Mouse (Mus musculus) heart, postnatal 4 days (tissue): ENCODE data around the gene AW551984. TPM values are rescaled to one million over a fixed set of nuclear protein-coding genes. Genes with fewer than 3 reads are reported as not detected.
A peak's percentile ranks its signal among the peaks of the same experiment; 100 is the strongest.

Experiments
- DNase-seq: peaks from one replicate; pipeline ENCODE4 v3.0.0; 2021
- total RNA-seq, 2 experiments: library from RNA; stranded (reverse); gene quantifications; 2 replicates each; pipeline ENCODE4 v1.2.3; 2021

AW551984 gene
- total RNA-seq = 1 to 10 TPM; 7.8 to 8.0 TPM

- DNase-seq = peak; percentile 9
These were observed at the start of gene AW551984 for GRCm38 (mm10) chr9:39603999-39604453. Gene AW551984, minus strand, starts transcription at chr9:39604403.

- DNase-seq = no peak
These were observed 43.2 kb upstream of the AW551984 start for GRCm38 (mm10) chr9:39647382-39647781.

GRCm38 (mm10) chr9:39644785-39645184 is 40.6 kb upstream of the AW551984 start, which contains the start of gene Olfr961:
Gene Olfr961, plus strand, starts transcription at chr9:39645085.
- no peak for DNase-seq

DNA sequence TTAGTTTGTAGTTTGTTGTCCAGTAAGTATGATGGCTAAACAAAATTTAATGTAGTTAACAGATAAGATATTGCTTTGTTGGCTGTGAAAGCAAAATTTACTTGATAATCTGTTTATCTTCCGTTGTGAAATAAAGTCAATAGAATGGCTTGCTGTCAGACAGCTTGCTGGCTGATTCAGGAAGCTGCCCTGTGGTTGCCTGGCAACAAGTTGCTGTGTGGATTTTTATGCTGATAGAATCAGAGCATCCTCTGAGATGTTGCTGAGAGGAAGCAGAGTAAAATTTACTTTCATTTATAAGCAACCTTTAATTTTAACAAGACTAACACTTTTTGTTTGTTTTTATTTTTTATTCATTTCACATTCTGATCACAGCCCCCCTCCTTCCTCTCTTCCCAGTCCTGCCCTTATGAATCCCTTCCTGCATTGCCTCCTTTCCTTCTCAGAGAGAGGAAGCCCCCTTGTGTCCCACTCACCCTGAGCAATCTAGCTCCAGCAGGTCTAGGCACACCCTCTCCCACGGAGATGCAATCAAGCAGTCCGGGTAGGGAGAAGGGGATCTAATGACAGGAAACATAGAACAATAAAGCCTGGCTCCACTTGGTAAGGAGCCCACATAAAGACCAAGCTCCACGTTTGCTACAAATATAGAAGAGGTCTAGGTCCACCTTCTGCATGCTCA is 29.9 kb upstream of the AW551984 start:
- no peak for DNase-seq

DNA sequence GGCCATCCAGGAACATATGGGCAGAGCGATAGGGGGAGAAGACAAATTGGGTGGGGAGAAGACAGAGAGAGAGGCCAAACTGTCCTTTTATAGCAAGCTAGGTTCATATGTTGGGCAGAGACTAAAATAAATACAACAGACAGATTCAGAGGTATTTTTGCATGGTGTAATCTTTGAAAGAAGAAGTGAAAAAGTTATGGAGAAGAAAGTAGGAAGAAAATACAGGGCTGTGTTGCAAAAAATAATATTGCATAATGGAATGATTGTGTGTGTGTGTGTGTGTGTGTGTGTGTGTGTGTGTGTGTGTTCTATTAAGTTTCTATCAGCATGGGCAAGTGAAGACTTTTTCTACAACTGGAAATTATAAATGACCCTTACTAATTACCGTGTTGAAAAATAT is 24.9 kb upstream of the AW551984 start:
- DNase-seq = no peak

DNA sequence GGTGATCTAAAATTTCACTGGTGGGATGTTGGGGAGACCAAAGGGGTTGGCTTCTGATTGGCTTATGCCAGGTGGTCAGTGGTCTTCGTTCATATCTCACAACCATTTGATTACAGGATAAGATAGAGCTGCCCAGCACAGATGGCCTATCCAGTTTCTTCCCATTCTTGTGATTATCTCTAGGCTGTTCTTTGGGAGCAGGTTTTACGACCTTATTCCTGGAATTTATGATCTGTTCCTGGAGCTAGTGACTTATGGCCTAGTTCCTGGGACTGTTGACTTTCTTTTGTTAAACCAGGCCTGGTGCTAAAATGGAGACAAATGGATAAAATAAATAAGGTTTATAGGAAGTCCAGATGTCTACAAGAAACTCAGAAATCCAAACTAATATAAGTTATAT is 20.5 kb upstream of the AW551984 start:
- no peak for DNase-seq

GRCm38 (mm10) chr9:39623783-39624182 is 19.6 kb upstream of the AW551984 start:
- DNase-seq = no peak

DNA sequence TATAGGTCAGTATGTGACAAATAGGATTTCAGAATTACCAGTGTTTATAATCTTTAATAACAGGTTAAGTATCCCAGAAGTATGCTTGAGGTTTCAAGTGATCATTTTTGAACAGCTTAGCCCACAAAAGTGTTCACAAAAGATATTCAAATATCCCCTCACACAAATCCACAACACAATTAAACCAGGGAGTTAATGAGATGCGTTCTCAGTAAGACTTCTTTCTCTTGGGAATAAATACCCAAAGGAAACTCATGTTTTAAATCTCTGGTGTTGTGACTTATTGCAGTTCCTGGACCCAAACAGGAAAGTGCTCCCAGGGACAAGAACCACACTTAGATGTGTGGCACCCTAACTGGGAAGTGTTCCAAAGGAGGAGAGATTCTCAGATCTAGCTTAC is 16.9 kb upstream of the AW551984 start, which contains the start of gene Olfr960:
Gene Olfr960, plus strand, starts transcription at position 301 of the 400 bp plus-strand sequence.
- DNase-seq = no peak

- peak; percentile 22 for DNase-seq
These were observed 7.8 kb upstream of the AW551984 start for GRCm38 (mm10) chr9:39611953-39612352.

DNA sequence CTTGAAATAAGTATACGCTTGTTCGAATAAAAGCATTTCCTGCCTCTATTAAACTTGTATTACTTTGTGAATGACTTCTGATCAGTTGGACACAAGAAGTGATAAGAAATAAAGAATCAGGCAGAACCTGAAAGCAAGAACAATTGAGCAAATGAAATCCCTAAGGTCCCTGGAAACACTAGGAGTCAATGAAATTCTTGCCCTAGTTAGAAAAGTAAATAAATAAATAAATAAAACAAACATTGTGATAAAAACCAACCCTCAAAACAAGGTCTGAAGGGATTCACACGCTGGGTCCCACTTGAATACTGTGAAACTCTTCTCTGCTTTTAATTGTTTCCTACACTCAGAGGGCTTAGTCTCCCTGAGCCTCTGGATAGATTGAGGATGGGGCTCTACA is 6.2 kb upstream of the AW551984 start, which contains the start of gene Olfr148:
Gene Olfr148, plus strand, starts transcription at position 301 of the 400 bp plus-strand sequence.
- no peak for DNase-seq

DNA sequence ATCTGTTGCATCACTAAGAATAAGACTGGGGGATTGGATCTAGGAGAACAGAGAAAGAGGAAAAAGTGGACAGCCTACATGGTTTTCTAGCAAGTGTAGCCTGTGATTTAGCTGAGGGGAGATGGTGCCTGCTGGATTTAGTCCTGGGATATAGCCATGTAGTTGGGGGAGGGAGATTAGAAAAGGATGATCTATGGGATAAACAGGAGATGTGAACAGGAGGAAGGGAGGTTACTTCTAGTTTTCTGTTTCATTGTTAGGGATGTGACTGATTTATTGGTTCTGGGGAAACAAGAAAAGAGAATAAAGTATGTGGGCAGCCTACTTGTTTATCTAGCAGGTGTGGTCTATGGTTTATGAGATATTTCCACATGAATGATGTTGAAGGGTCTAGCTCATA is 4.3 kb upstream of the AW551984 start:
- DNase-seq = no peak

GRCm38 (mm10) chr9:39603333-39603845 is 814 bp downstream of the AW551984 start:
- peak; percentile 29 for DNase-seq

- DNase-seq = no peak
These were observed 1.5 kb downstream of the AW551984 start for GRCm38 (mm10) chr9:39602536-39603332.

DNA sequence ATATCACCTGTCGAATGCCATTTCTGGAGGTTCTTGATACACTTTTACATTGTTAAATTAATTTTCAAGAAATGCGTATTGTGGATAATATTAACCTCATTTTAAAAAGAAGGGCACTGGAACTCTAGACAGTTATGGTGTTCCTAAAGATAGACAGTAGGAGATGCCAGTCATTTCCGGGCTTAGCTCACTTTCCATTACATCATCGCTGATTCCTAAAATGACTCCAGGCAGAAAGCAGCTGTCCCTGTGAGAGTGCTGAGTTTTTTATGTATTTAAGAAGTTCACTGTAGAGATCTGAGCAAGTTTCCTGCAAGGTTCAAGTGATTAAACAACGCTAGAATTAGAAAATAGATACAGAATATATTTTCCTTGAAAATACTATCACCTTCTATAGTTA is 27.2 kb downstream of the AW551984 start:
- DNase-seq = peak; percentile 16

DNA sequence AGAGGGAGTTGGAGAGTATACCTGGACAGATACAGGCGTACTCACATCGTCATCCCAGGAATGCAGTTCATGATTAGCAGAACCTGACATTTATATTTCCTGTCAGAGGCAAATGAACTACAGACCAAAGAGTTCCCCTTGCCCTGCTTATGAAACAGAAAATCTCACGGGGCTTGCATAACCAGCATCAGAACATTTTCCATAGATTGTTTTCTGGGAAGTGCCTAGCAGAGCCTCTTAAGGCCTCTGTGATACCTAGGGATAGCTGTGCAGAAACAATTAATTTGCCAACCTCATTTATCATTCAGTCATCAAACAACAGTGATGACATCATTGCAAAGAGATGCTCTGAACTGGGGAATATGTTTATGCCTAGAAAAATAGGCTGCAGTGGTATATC is 28.7 kb downstream of the AW551984 start, which contains the start of gene Olfr959:
Gene Olfr959, minus strand, starts transcription at position 101 of the 400 bp plus-strand sequence.
- DNase-seq = no peak

DNA sequence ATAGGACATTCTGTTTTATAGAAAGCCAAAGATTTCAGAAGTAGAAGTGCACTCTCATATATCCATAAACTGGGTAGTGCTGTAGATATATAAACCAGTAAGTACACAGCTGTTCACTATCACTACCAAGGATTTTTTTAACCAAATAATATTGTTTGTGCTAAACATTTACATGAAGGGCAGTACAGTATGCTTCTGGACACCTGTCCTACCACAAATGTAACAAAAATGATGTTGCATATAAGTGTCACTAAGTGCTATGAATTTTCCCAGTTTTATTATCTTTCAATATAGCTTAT is 45.9 kb downstream of the AW551984 start:
- DNase-seq = no peak

- DNase-seq = no peak
These were observed 46.5 kb downstream of the AW551984 start for GRCm38 (mm10) chr9:39557529-39558348.

GRCm38 (mm10) chr9:39553946-39554345 is 50.3 kb downstream of the AW551984 start, which contains the start of gene Olfr958:
Gene Olfr958, minus strand, starts transcription at chr9:39554054.
- DNase-seq = no peak

DNA sequence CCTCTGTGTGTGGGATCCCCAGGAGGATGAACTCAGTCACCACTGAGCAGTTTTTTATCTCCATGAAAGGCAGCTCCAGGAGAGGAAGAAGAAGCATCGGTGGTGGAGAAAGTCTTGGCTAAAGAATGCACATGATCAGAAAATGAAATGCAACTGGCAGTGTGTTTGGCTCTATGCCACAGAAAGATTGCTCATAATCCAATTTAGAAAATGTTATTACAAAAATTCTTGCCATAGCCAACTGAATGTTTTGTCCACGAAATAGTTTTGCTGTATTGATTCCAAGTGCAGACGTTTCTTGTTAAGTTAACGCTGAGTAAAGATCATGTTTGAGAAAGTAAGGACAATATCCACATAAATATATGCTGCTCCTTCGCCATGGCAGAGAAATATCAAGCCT is 53.4 kb downstream of the AW551984 start:
- no peak for DNase-seq
